Mouse (Mus musculus) ES-Bruce4 (cell line): ENCODE measurements around the gene Cacna1d. TPM values are rescaled to one million over a fixed set of nuclear protein-coding genes. Genes with fewer than 3 reads are reported as not detected.

Source experiments
- H3K27ac ChIP-seq: 2 replicates; pipeline ENCODE4 v1.5.1; 2012; ENCODE audit warnings: low read length, inconsistent platforms; ENCODE audit not compliant: insufficient read depth
- H3K27me3 ChIP-seq: 2 replicates; pipeline ENCODE4 v1.6.1; 2012; ENCODE audit warnings: mild to moderate bottlenecking, low read length, inconsistent platforms; ENCODE audit not compliant: control insufficient read depth, poor library complexity, insufficient read depth, severe bottlenecking
- H3K36me3 ChIP-seq: 2 replicates; pipeline ENCODE4 v1.6.1; 2012; ENCODE audit warnings: inconsistent platforms, mild to moderate bottlenecking, low read length, moderate library complexity; ENCODE audit not compliant: control insufficient read depth, poor library complexity, insufficient read depth, severe bottlenecking
- H3K4me1 ChIP-seq: one replicate; pipeline ENCODE4 v1.8.1; 2011; ENCODE audit warnings: low read length; ENCODE audit not compliant: control insufficient read depth, insufficient read depth
- H3K4me3 ChIP-seq: 2 replicates; pipeline ENCODE4 v1.5.1; 2011; ENCODE audit warnings: low read depth, mild to moderate bottlenecking, low read length
- H3K9ac ChIP-seq: 2 replicates; pipeline ENCODE4 v1.6.1; 2012; ENCODE audit warnings: low read depth, mild to moderate bottlenecking, inconsistent platforms; ENCODE audit not compliant: poor library complexity, severe bottlenecking
- H3K9me3 ChIP-seq: replicated peaks from 2 replicates; pipeline ENCODE4 v1.6.1; 2012; ENCODE audit warnings: mild to moderate bottlenecking, low read length, inconsistent platforms; ENCODE audit not compliant: control insufficient read depth, poor library complexity, insufficient read depth, severe bottlenecking
- CTCF ChIP-seq: IDR thresholded peaks from one replicate; pipeline ENCODE4 v1.8.1; 2011; ENCODE audit warnings: low read depth, low read length
- EP300 ChIP-seq: IDR thresholded peaks from 2 replicates; pipeline ENCODE4 v1.6.1; 2011; ENCODE audit warnings: low read depth, low read length; ENCODE audit not compliant: insufficient read depth
- POLR2A ChIP-seq: IDR thresholded peaks from one replicate; pipeline ENCODE4 v1.8.1; 2011; ENCODE audit warnings: low read length; ENCODE audit not compliant: insufficient read depth
- polyA plus RNA-seq: library from polyadenylated mRNA; stranded (reverse); fragments of >200 nt; gene quantifications from 2 replicates; pipeline ENCODE4 v1.2.4, GENCODE M21; 2011; ENCODE audit warnings: low read depth; ENCODE audit not compliant: missing spikeins, insufficient read depth, insufficient read length

Cacna1d gene
- polyA plus RNA-seq, 1 experiment: 0.24 TPM

- H3K36me3 ChIP-seq: no peaks in the 10 kb centered on the region
- no peaks in the 10 kb centered on the region for H3K4me1 ChIP-seq
- TF ChIP-seq POLR2A (no peak), CTCF (no peak), EP300 (no peak)
- no peak overlapping the region for H3K27ac ChIP-seq
- H3K9me3 ChIP-seq: no peaks in the 10 kb centered on the region
- H3K4me3 ChIP-seq: peak overlapping the region; percentile 75
- H3K9ac ChIP-seq: peak overlapping the region; percentile 87
- peaks cover 14% of the 10 kb centered on the region for H3K27me3 ChIP-seq
Observed at GRCm38 (mm10) chr14:30353291-30354126, 137.7 kb downstream of the Cacna1d start.

DNA sequence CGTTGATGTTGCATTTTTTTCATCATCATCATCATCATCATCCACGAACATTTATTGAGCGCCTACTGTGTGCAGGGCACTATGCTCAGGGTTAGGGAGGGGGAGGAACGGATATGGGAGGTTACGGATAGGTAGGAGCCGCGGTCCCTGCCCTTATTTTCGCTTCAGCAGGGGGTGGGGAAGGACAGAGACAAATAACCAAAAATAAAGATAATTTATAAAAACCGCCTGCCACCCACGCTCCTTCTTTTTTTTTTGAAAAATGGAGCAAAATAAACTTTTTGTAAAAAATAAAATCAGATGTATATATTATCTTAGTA lies 138.3 kb downstream of the Cacna1d start:
- H3K4me3 ChIP-seq: peak overlapping the region; percentile 11; the same call in 1 of the 2 replicates
- H3K9ac ChIP-seq: peak overlapping the region; percentile 87
- TF ChIP-seq POLR2A (no peak), CTCF (no peak), EP300 (no peak)
- H3K27me3 ChIP-seq: peaks cover 14% of the 10 kb centered on the region
- no peak overlapping the region for H3K27ac ChIP-seq
- H3K36me3 ChIP-seq: no peaks in the 10 kb centered on the region
- H3K9me3 ChIP-seq: no peaks in the 10 kb centered on the region
- H3K4me1 ChIP-seq: no peaks in the 10 kb centered on the region

DNA sequence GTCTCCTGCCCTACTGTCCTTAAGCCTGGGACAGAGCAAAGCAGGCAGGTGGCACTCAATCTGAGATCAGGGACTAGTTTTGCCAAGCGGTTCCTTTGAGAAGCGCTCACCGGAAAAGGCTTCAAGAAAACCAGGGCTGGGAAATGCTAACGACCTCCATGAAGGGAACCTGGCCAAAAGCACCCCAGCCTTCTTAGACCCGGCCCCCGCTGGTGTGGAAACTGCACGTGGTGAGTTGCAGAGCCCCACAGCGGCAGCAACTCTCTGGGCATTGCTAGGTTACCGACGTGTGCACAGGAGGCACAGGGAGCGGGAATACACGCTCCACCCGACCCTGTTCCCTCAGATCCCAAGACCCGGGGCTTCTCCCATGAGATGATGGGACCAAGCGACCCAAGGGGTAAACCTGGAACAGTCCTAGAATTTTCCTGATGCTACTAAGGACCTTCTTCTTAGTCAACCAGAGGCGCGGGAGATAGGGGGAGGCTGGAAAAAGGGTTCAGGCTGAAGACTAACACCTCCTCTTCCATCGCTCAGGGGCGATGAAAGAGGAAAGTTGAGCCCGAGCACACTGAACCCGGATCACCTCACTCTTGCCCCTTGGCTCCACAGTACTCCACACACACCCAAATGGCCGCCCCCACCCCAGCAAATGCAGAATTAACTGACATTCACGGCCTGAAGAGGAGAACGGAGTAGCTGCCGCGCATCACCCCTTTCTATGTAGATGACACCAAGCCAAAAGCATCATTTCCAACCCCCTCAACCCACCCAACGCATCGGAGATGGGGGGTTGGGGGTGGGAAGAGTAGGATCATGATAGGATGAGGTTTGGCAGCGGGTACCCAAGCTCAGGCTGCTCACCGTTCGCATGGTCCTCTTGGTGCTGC lies 138.9 kb downstream of the Cacna1d start:
- H3K4me3 ChIP-seq: peak overlapping the region; percentile 11; the same call in 1 of the 2 replicates
- no peaks in the 10 kb centered on the region for H3K36me3 ChIP-seq
- no peak overlapping the region for H3K9ac ChIP-seq
- peaks cover 14% of the 10 kb centered on the region for H3K27me3 ChIP-seq
- no peaks in the 10 kb centered on the region for H3K9me3 ChIP-seq
- TF ChIP-seq EP300 (no peak), CTCF (no peak), POLR2A (no peak)
- H3K4me1 ChIP-seq: no peaks in the 10 kb centered on the region
- no peak overlapping the region for H3K27ac ChIP-seq

DNA sequence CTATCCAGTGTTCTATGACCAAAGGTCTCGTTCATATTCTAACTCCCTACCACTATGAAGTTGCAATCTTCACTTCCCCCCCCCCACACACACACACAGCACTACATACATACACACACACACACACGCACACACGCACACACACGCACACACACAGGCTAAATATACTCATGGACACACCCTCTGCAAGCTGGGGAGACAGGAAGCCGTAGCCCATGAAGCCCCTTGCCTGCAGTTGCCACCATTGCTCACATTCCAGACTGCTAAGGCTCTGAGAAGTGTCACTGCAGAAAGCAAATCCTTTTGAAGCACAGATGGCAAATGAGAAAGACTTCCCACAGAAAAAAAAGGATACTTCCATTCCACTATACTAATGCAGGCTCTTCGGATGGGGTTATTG lies 141.0 kb downstream of the Cacna1d start:
- H3K27ac ChIP-seq: no peak overlapping the region
- H3K9ac ChIP-seq: no peak overlapping the region
- TF ChIP-seq EP300 (no peak), CTCF (no peak), POLR2A (no peak)
- H3K36me3 ChIP-seq: no peaks in the 10 kb centered on the region
- H3K4me1 ChIP-seq: no peaks in the 10 kb centered on the region
- no peak overlapping the region for H3K4me3 ChIP-seq
- no peaks in the 10 kb centered on the region for H3K9me3 ChIP-seq
- H3K27me3 ChIP-seq: peaks cover 14% of the 10 kb centered on the region

GRCm38 (mm10) chr14:30344948-30345865 lies 146.0 kb downstream of the Cacna1d start:
- H3K27ac ChIP-seq: no peak overlapping the region
- no peaks in the 10 kb centered on the region for H3K9me3 ChIP-seq
- H3K4me3 ChIP-seq: no peak overlapping the region
- H3K36me3 ChIP-seq: no peaks in the 10 kb centered on the region
- H3K9ac ChIP-seq: no peak overlapping the region
- no peaks in the 10 kb centered on the region for H3K27me3 ChIP-seq
- no peaks in the 10 kb centered on the region for H3K4me1 ChIP-seq
- TF ChIP-seq POLR2A (no peak), EP300 (no peak), CTCF (no peak)
